Mouse (Mus musculus): ENCODE data around the gene Tlr13. TPM values are rescaled to one million over a fixed set of nuclear protein-coding genes. Genes with fewer than 3 reads are reported as not detected.

Tlr13 gene
- not detected in 2 replicates for polyA plus RNA-seq (2012)

- no peak for TF ChIP-seq GATA1 (IDR thresholded peaks at IDR 0.05; ENCODE audit: low read length)
These were observed at the start of gene Tlr13 for GRCm38 (mm10) chrX:106142936-106143335. Tlr13 (plus strand) TSS chrX:106143204.

DNA sequence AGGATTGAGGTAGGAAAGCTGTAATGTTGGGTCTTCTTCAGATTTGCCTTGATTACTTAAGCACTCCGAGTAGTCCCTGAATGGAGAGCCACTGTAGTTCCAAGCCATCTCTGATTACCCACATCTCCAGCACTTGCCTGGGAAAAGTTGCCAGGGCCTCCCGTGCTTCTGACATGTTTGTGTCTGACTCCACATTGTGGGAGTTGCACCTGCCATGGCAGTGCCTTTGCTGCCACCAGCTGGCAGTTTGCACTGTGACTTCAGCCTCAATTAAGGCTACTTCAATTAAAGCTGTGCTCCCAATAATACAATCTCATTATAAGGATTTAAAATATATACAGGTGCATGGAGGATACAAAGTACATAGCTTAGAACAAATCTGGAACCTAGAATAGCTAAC, 37.5 kb upstream of the Tlr13 start:
- TF ChIP-seq GATA1 (IDR thresholded peaks at IDR 0.05; ENCODE audit: low read length), result no peak

- TF ChIP-seq GATA1 (IDR thresholded peaks at IDR 0.05; ENCODE audit: low read length), result no peak
These were observed 29.1 kb upstream of the Tlr13 start for GRCm38 (mm10) chrX:106113881-106114280.

GRCm38 (mm10) chrX:106114674-106115073, 28.3 kb upstream of the Tlr13 start:
- no peak for TF ChIP-seq GATA1 (IDR thresholded peaks at IDR 0.05; ENCODE audit: low read length)

DNA sequence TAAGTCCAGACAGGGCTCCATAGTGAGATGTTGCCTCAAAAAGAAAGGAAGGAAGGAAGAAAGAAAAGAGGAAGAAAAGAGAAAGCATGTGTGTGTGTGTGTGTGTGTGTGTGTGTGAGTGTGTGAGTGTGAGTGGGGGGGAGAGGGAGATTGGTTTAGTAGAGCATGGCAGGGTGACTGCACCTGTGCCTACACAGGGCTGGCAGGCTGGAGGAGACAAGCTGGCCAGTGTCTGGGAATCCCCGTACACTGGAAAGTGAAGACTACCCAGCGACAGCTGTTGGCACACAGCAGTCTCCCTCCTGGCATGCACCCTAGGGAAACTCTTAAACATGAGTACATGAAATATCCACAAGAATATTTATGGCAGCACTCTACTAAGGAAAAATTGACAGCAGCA, 20.2 kb upstream of the Tlr13 start:
- TF ChIP-seq GATA1 (IDR thresholded peaks at IDR 0.05; ENCODE audit: low read length), result no peak

DNA sequence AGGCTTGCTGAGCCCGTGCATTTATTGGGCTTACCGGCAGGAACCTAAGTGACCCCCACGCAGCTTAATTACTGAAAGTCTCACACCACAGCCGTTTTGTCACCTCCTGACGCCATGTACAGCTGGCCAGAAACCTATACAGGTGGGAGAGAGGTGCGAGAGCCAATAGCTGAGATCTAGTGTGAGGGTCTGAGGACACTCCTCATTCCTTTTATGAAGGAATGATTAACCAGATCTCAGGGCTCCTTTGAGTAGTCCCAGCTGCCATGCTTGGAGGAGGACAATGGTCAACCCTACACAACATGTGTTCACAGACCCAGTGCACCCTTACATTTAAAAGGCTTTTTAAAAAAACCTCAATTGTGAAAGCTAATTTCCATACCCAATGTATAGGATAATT, 14.7 kb upstream of the Tlr13 start:
- TF ChIP-seq GATA1 (IDR thresholded peaks at IDR 0.05; ENCODE audit: low read length), result no peak

- no peak for TF ChIP-seq GATA1 (IDR thresholded peaks at IDR 0.05; ENCODE audit: low read length)
These were observed 13.1 kb upstream of the Tlr13 start for GRCm38 (mm10) chrX:106129877-106130276.

DNA sequence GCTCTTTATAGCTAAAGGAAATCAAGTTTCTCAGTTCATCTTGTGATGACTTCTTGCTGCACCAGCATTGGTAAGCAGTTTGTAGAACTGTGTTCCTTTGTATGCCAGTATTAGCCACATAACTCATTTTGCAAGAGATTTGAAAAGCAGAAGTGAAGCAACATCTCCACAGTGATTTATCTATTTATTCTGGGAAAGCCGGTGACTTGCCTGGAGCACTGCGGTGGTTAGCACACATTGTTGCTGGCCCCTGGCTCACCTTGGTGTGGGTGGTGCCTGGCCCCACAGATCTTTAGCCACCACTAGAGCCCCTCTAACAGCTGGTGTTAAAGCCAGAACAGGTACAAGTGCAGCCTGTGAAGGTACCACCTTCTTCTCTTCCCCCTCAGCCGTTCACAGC, 8.1 kb upstream of the Tlr13 start:
- no peak for TF ChIP-seq GATA1 (IDR thresholded peaks at IDR 0.05; ENCODE audit: low read length)

DNA sequence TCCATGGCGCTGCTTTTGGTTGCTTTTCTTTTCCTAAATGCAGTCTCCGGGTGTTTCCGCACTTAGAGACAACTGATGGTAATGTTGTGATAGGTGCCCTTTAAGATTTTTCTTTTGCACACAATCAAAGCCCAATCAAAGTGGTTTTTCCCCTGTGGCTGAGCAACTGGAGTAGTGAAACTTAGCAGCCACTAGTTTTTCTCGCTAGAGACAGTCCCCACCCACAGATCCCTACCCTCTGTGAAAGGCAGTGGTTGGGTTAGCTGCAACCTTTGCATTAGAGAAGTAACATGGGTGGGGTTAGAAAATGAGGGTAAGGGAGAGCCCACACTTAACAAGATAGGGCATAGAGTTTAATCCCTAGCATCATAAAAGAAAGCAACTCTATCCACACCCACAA, 7.5 kb upstream of the Tlr13 start:
- no peak for TF ChIP-seq GATA1 (IDR thresholded peaks at IDR 0.05; ENCODE audit: low read length)

DNA sequence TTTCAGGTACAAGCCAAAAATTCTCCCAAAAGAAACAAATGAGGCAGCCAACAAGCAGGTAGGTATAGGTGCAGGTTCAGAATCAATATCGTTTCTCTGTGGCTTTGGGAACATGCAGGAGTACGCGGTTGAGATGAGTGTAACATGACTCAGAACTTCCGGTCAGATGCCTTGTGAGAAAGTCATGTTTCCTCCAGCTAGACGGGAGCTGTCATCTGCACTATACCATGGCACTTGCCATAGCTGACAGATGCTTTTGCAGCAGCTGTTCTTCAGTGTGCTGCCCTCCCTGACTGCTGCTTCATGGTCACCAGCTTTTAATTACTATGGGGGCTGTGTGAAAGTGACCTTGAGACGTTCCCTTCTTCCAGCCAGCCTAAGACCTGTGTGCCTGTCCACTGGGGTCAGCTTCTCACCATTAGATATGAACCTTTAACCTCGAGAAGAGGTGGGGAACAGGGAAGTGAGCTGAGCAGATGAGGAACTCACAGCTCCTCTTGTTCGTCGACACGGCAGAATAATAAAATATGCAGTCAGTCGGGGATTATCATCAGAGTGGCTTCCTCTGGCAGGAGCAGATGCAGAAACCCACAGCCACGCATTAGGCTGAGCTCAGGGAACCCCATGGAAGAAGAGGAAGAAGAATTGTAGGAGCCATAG, 7.0 kb upstream of the Tlr13 start:
- TF ChIP-seq GATA1 (IDR thresholded peaks at IDR 0.05; ENCODE audit: low read length), result no peak

DNA sequence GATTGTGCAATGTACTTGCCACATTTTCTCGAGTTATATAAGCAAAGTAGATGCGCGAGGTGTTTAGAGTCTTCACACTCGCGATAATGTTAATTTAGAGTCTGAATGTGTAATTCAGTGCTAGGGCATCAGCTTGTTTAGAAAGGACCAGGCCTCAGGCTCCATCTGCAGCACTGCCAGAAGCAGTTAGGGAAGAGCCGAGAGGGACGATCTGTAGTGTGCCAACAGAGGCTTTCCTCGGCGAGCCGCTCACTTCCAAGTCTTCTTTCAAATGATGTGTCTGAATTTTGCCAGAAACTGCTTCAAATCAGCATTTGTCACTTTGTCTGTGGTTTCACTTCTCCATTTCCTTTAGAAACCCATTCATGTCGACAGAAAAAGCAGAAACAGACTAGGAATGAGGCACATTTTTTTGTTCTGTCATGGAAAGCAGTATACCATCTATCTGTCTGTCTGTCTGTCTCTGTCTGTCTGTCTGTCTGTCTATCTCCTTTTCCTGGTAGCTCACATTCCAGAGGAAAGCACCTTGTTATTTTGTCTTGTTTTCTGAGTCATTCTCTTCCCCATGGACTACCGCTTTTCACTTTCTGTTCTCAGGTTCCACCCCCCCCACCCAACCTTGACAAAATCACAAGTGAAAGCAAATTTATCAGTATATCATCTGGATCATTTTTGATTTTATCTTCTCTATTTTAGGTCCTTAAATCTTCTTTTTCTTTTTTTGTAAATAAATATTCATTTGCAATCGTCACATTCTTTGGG, 3.5 kb upstream of the Tlr13 start:
- TF ChIP-seq GATA1 (IDR thresholded peaks at IDR 0.05; ENCODE audit: low read length), result no peak

GRCm38 (mm10) chrX:106148185-106148584, 5.2 kb downstream of the Tlr13 start:
- TF ChIP-seq GATA1 (IDR thresholded peaks at IDR 0.05; ENCODE audit: low read length), result no peak

DNA sequence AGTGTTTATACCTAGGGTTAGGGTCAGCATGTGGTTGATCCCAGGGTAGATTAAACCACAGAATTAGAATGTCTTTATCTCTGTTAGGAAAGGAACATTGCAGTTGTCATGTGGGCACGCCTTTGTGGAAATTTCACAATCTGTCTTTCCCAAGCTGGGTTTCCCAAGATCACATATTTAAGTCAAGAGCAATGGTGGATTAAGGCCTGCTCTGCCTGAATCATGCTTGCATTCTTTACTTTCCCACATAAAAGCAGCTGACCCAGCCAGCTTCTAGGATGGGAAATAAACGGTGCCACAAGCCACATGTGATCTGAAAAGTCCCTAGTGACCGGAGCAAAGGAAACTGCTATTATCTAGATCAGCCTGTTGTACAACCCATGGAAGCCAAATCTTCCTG, 6.5 kb downstream of the Tlr13 start:
- no peak for TF ChIP-seq GATA1 (IDR thresholded peaks at IDR 0.05; ENCODE audit: low read length)

DNA sequence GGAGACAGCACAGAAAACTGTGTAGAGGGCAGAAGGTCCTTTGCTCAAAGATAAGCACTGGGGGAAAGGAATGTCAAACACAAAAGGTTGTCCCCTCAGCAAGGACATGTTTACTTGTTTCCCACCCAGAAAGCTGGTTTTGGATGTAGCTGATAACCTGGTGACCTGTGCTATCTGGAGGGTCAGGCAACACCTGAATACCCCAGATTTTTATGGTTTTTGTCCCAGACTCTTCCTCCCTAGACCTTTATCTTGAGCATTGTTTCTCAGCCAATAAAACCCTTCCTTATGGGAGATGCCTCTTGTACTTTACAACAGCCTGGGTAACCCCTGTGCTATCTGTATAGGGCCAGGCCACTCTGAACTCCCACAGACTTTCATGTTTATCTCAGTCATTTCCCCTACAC, 11.2 kb downstream of the Tlr13 start:
- TF ChIP-seq GATA1 (IDR thresholded peaks at IDR 0.05; ENCODE audit: low read length), result peak; percentile 87

DNA sequence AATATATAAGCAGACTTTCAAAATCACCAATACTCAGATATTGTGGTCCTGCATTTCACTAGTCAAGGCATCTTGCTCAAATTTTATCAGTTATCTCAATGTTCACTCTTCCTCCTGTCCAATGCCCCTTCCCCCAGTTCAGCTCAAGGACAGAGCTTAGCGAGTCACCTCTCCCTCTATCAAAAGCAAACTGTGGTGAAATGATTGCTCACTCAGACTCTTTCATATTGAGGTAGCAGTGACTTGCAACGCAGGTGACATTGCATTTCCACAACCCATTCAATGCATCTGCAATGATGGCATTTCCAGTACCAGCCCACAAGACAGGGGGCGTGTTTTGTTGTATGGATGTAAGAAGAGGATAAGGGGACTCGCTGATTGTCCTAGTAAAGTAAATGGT, 12.9 kb downstream of the Tlr13 start:
- TF ChIP-seq GATA1 (IDR thresholded peaks at IDR 0.05; ENCODE audit: low read length), result no peak

DNA sequence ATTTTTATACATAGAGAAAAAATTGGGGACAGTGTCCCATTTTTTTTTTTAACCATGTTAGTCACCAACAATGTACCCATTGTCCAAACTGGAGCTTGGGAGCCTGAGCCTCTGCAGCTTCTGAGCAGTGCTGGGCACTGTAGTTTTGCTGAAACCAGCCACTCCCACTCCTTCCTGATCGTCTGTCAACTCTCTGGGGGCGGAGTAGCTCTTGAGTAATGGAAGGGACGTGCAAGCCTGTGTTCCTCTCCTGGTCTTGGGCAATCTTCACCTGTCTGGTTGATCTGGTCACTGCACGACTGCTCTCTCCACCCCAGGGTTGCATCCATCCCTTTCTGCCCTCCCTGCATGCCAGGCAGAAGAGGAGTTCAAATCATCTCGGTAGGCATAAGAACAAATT, 21.0 kb downstream of the Tlr13 start:
- TF ChIP-seq GATA1 (IDR thresholded peaks at IDR 0.05; ENCODE audit: low read length), result no peak

DNA sequence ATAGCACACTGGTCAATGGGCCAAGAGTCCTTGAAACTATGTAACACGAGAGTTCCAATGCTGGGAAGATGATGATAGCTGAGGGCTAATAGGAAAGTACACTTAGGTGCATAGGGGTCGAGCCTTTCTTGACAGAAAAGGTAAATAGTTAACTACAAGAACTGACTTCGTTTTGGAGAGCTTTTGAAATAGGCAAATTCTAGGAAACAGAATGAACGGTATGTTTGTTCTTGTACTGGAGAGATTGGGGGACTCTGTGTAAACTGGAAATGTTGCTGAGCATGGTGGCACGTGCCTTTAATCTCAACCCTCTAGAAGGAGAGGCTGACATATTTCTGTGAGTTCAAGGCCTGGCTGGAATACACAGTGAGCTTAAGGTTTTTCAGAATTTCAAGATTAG, 21.6 kb downstream of the Tlr13 start:
- TF ChIP-seq GATA1 (IDR thresholded peaks at IDR 0.05; ENCODE audit: low read length), result no peak
